8 mouse cellular contexts compared by ENCODE assay signal in the genomic region with DNA sequence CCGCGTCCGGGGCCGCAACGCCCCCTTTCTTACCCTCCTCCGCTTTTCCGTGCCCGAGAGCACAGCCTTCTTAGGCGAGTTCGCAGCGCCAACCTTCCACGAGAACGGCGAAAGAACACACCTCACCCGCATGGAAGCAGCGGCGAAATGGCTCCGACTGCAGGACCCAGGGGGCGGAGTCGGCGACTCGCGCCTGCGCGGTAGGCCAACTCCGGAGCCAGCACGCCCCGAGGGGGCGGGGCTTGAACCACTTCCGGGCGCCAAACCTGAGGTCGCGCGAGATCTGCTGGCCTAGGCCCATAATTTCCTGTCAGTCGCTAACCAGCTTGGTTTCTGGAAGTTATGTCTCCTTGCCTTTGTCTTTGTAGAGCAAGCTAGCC. TPM values are rescaled to one million over a fixed set of nuclear protein-coding genes. Genes with fewer than 3 reads are reported as not detected.
A peak's percentile ranks its signal among the peaks of the same experiment; 100 is the strongest.
DNase-seq lines count a peak whose midpoint lies in the region; ATAC-seq and TF ChIP-seq lines count a peak whose summit lies in the region.

Gene Dhx9, minus strand, starts transcription at position 161 of the 380 bp plus-strand sequence.

- H3K9ac ChIP-seq in forebrain, embryonic 16.5 days (replicated peaks; ENCODE audit: low read depth, low read length): peak within 1 kb of the TSS; percentile 99
- peak within 1 kb of the TSS; percentile 99 for H3K9ac ChIP-seq in lung, embryonic 14.5 days

- no peaks in the 10 kb centered on the region for H3K9me3 ChIP-seq in G1E (replicated peaks)
- H3K9me3 ChIP-seq in forebrain, embryonic 16.5 days (ENCODE audit: control insufficient read depth, low read length): no peaks in the 10 kb centered on the region
- no peaks in the 10 kb centered on the region for H3K9me3 ChIP-seq in lung, embryonic 14.5 days (ENCODE audit: low read depth, low read length)

- peak; percentile 96 for TF ChIP-seq POLR2A in olfactory bulb, adult 2 months (IDR thresholded peaks at IDR 0.05; ENCODE audit: insufficient read depth, low read depth, low read length)
- TF ChIP-seq POLR2A in thymus, adult 2 months (IDR thresholded peaks at IDR 0.05; ENCODE audit: control insufficient read depth, extremely low read depth, insufficient read depth, low read length, poor library complexity): peak; percentile 100

- ATAC-seq in G1E (ENCODE audit: extremely low read depth, insufficient number of reproducible peaks, low FRiP score, poor library complexity, severe bottlenecking): peak; percentile 73
- peak; percentile 90 for ATAC-seq in forebrain, embryonic 16.5 days
- peak; percentile 87 for ATAC-seq in lung, embryonic 14.5 days (ENCODE audit: insufficient read depth)

- peak within 1 kb of the TSS; percentile 96 for H3K4me2 ChIP-seq in forebrain, embryonic 16.5 days (ENCODE audit: low read length)
- peak within 1 kb of the TSS; percentile 91 for H3K4me2 ChIP-seq in lung, embryonic 14.5 days

- H3K4me1 ChIP-seq in G1E (ENCODE audit: insufficient read depth, low read depth, low read length): peaks cover 41% of the 10 kb centered on the region
- H3K4me1 ChIP-seq in forebrain, embryonic 16.5 days (replicated peaks; ENCODE audit: control insufficient read depth, insufficient read depth, low read length): peaks cover 23% of the 10 kb centered on the region
- H3K4me1 ChIP-seq in lung, embryonic 14.5 days (ENCODE audit: insufficient read depth): no peaks in the 10 kb centered on the region
- no peaks in the 10 kb centered on the region for H3K4me1 ChIP-seq in olfactory bulb, adult 2 months (ENCODE audit: control insufficient read depth, insufficient read depth, low read length)
- H3K4me1 ChIP-seq in thymus, adult 2 months (replicated peaks; ENCODE audit: control insufficient read depth, insufficient read depth, low read length): peaks cover 7% of the 10 kb centered on the region; the same call in 1 of the 2 replicates

- no peaks in the 10 kb centered on the region for H3K27me3 ChIP-seq in G1E (ENCODE audit: insufficient read depth, low read length)
- no peaks in the 10 kb centered on the region for H3K27me3 ChIP-seq in forebrain, embryonic 16.5 days (replicated peaks; ENCODE audit: control insufficient read depth, insufficient read depth, low read length)
- no peaks in the 10 kb centered on the region for H3K27me3 ChIP-seq in lung, embryonic 14.5 days (ENCODE audit: insufficient read depth, low read length)
- H3K27me3 ChIP-seq in thymus, adult 2 months (ENCODE audit: control insufficient read depth, insufficient read depth, low read length): no peaks in the 10 kb centered on the region

- peaks cover 10% of the 10 kb centered on the region for H3K36me3 ChIP-seq in G1E (replicated peaks)
- no peaks in the 10 kb centered on the region for H3K36me3 ChIP-seq in forebrain, embryonic 16.5 days (ENCODE audit: control insufficient read depth, insufficient read depth)
- peaks cover 7% of the 10 kb centered on the region for H3K36me3 ChIP-seq in lung, embryonic 14.5 days (ENCODE audit: insufficient read depth)
- H3K36me3 ChIP-seq in thymus, adult 2 months (ENCODE audit: control insufficient read depth, insufficient read depth, low read length): peaks cover 3% of the 10 kb centered on the region; the same call in 1 of the 2 replicates

- WGBS in forebrain, embryonic 16.5 days: under 1% methylated on average over 35 of the region's 35 CpGs
- WGBS in lung, embryonic 14.5 days: under 1% methylated on average over 35 of the region's 35 CpGs
- under 1% methylated on average over 35 of the region's 35 CpGs for WGBS in olfactory bulb, adult 2 months
- under 1% methylated on average over 35 of the region's 35 CpGs for WGBS in thymus, adult 2 months

- intact Hi-C loops in heart, postnatal 36 days (cut with DNase I): loop anchor here (5.0 kb wide), 1 partner anchor 260 kb away; the partner anchor contains the start of gene Rnasel

- peak within 1 kb of the TSS; percentile 96 for H3K27ac ChIP-seq in forebrain, embryonic 16.5 days (ENCODE audit: low read length)
- H3K27ac ChIP-seq in layer of hippocampus, adult 2 months: peak within 1 kb of the TSS; percentile 92
- H3K27ac ChIP-seq in lung, embryonic 14.5 days (ENCODE audit: low read depth): peak within 1 kb of the TSS; percentile 93
- H3K27ac ChIP-seq in olfactory bulb, adult 2 months (ENCODE audit: insufficient read depth, low read depth, low read length): peak within 1 kb of the TSS; percentile 80
- peak within 1 kb of the TSS; percentile 29 for H3K27ac ChIP-seq in thymus, adult 2 months (ENCODE audit: control insufficient read depth, insufficient read depth, low read length)

- no peak for TF ChIP-seq CTCF in G1E (IDR thresholded peaks at IDR 0.05; ENCODE audit: low read depth, low read length)
- no peak for TF ChIP-seq CTCF in layer of hippocampus, adult 2 months (conservative IDR thresholded peaks at IDR 0.05)
- TF ChIP-seq CTCF in lung, embryonic 14.5 days (IDR thresholded peaks at IDR 0.05; ENCODE audit: low read depth): no peak
- TF ChIP-seq CTCF in olfactory bulb, adult 2 months (IDR thresholded peaks at IDR 0.05; ENCODE audit: insufficient read depth, low read depth, low read length): 0 out of 2 replicates have a peak, but pooled peaks have one; percentile 7
- 0 out of 2 replicates have a peak, but pooled peaks have one; percentile 37 for TF ChIP-seq CTCF in thymus, adult 2 months (IDR thresholded peaks at IDR 0.05; ENCODE audit: borderline replicate concordance, control insufficient read depth, extremely low read depth, insufficient read depth, low read length, poor library complexity)

- H3K4me3 ChIP-seq in G1E (ENCODE audit: low read depth, low read length): peak within 1 kb of the TSS; percentile 97
- peak within 1 kb of the TSS; percentile 99 for H3K4me3 ChIP-seq in forebrain, embryonic 16.5 days (replicated peaks; ENCODE audit: low read length)
- peak within 1 kb of the TSS; percentile 91 for H3K4me3 ChIP-seq in layer of hippocampus, adult 2 months
- H3K4me3 ChIP-seq in lung, embryonic 14.5 days (ENCODE audit: low read depth, low read length): peak within 1 kb of the TSS; percentile 100
- peak within 1 kb of the TSS; percentile 96 for H3K4me3 ChIP-seq in olfactory bulb, adult 2 months (ENCODE audit: insufficient read depth, low read depth, low read length)
- H3K4me3 ChIP-seq in thymus, adult 2 months (ENCODE audit: control insufficient read depth, insufficient read depth, low read length): peak within 1 kb of the TSS; percentile 74

- DNase-seq in G1E (ENCODE audit: low spot score): peak; percentile 83
- peak; percentile 96 to 99 for DNase-seq in cerebellum, adult 18-20 months
- peak; percentile 99 to 100 for DNase-seq in heart, postnatal 36 days
- peak; percentile 96 to 99 for DNase-seq in layer of hippocampus, adult 2 months (ENCODE audit: low spot score in 2 of 2)
- peak; percentile 99 for DNase-seq in lung, embryonic 14.5 days
- DNase-seq in thymus, adult 2 months: peak; percentile 99

RNA-seq across cellular contexts. Expression of gene Dhx9, which starts in this region (rescaled TPM):
- total RNA-seq in G1E (2014; fragmentation: Nextera tagmentation) (259 and 263 TPM in 2 replicates), G1E (2017) (143 and 170 TPM in 2 replicates)
- 24.4 and 42.7 TPM in 2 replicates for polyA plus RNA-seq in G1E (2012)
- 30.8 and 38.4 TPM in 2 replicates for polyA plus RNA-seq in forebrain, embryonic 16.5 days (2015; fragmentation: Nextera tagmentation; extraction: Ambion mirVana)
- total RNA-seq in heart, postnatal 36 days (2021): 10 to 100 TPM; 49.5 to 50.9 TPM
- 100 to 1,000 TPM; 118 to 120 TPM for total RNA-seq in layer of hippocampus, adult 2 months (2021)
- 30.7 and 30.8 TPM in 2 replicates for polyA plus RNA-seq in lung, embryonic 14.5 days (2014; fragmentation: Nextera tagmentation; extraction: Ambion mirVana)
- polyA plus RNA-seq in olfactory bulb, adult 2 months (2012; ENCODE audit: insufficient read depth, insufficient read length, low replicate concordance, missing spikeins): 152 TPM in 1 of 2 replicates, not detected in the other
- polyA plus RNA-seq in thymus, adult 2 months (2012; rRNA removed): 33.3 and 34.7 TPM in 2 replicates

Comparison
In these comparisons a context has a peak if more than half of its experiments do, and no peak if none do; other contexts are left out.
1. Peak in every context shown above with its lines: DNase-seq, ATAC-seq, H3K4me3 ChIP-seq and H3K27ac ChIP-seq.
2. CTCF ChIP-seq: peak in olfactory bulb, adult 2 months (single experiment) and thymus, adult 2 months (single experiment); none in G1E (single experiment), layer of hippocampus, adult 2 months (single experiment) and lung, embryonic 14.5 days (single experiment).
3. H3K27ac ChIP-seq: peak in every context shown above with its lines; median percentile 96 in forebrain, embryonic 16.5 days; 93 in lung, embryonic 14.5 days; 92 in layer of hippocampus, adult 2 months; 80 in olfactory bulb, adult 2 months; 29 in thymus, adult 2 months.